Mouse (Mus musculus) stomach, embryonic 14.5 days (tissue): Measurements from ENCODE around the gene Mpp5. TPM values are rescaled to one million over a fixed set of nuclear protein-coding genes. Genes with fewer than 3 reads are reported as not detected.
A peak's percentile ranks its signal among the peaks of the same experiment; 100 is the strongest.

Experiments used
- ATAC-seq: fragments of 200-750 bp; cut with Nextera tagmentation; 2 replicates; pipeline ENCODE4 v1.8.0; 2017; ENCODE audit warnings: low read depth, moderate TSS enrichment; ENCODE audit not compliant: insufficient number of reproducible peaks, insufficient read depth, low FRiP score
- H3K27ac ChIP-seq: fragments of 300-500 bp; sonication (generic); 2 replicates; pipeline ENCODE4 v1.5.1; 2014; ENCODE audit warnings: mild to moderate bottlenecking, low read length, moderate library complexity, mixed read lengths
- H3K27me3 ChIP-seq: fragments of 300-500 bp; sonication (generic); 2 replicates; pipeline ENCODE4 v1.6.1; 2014; ENCODE audit warnings: low read length, control low read depth, mixed read lengths; ENCODE audit not compliant: control insufficient read depth, insufficient read depth
- H3K36me3 ChIP-seq: fragments of 300-500 bp; sonication (generic); 2 replicates; pipeline ENCODE4 v1.6.1; 2014; ENCODE audit warnings: mild to moderate bottlenecking, control low read depth, low read length, moderate library complexity, mixed read lengths; ENCODE audit not compliant: control insufficient read depth, insufficient read depth
- H3K4me1 ChIP-seq: fragments of 300-500 bp; sonication (generic); 2 replicates; pipeline ENCODE4 v1.6.1; 2014; ENCODE audit warnings: low read length, control low read depth, mixed read lengths; ENCODE audit not compliant: control insufficient read depth, insufficient read depth
- H3K4me2 ChIP-seq: fragments of 300-500 bp; sonication (generic); replicated peaks from 2 replicates; pipeline ENCODE4 v1.6.1; 2014; ENCODE audit warnings: low read depth, low read length, control low read depth
- H3K4me3 ChIP-seq: fragments of 300-500 bp; sonication (generic); 2 replicates; pipeline ENCODE4 v1.5.1; 2014; ENCODE audit warnings: low read depth, low read length, control low read depth
- H3K9ac ChIP-seq: fragments of 300-500 bp; sonication (generic); replicated peaks from 2 replicates; pipeline ENCODE4 v1.6.1; 2014; ENCODE audit warnings: low read depth, mild to moderate bottlenecking, control low read depth, low read length, moderate library complexity, mixed read lengths
- H3K9me3 ChIP-seq: fragments of 300-500 bp; sonication (generic); 2 replicates; pipeline ENCODE4 v1.6.1; 2016; ENCODE audit warnings: low read depth, low read length, control low read depth; ENCODE audit not compliant: control insufficient read depth
- WGBS: fragments of 180-500 bp; shearing (Covaris S2); extraction: QIAGEN DNeasy Blood & Tissue Kit; methylation state at CpG from one replicate; pipeline ENCODE4 v1.1.7; 2014; 5-methylcytosine and 5-hydroxymethylcytosine counted together
- polyA plus RNA-seq: library from polyadenylated mRNA; unstranded; fragments of >200 nt; fragmentation: Nextera tagmentation; extraction: Ambion mirVana; gene quantifications from 2 replicates; pipeline ENCODE4 v1.2.1, GENCODE M21; 2014

Mpp5 gene
- polyA plus RNA-seq, 1 experiment from 2014 or later, result 21.1 TPM

DNA sequence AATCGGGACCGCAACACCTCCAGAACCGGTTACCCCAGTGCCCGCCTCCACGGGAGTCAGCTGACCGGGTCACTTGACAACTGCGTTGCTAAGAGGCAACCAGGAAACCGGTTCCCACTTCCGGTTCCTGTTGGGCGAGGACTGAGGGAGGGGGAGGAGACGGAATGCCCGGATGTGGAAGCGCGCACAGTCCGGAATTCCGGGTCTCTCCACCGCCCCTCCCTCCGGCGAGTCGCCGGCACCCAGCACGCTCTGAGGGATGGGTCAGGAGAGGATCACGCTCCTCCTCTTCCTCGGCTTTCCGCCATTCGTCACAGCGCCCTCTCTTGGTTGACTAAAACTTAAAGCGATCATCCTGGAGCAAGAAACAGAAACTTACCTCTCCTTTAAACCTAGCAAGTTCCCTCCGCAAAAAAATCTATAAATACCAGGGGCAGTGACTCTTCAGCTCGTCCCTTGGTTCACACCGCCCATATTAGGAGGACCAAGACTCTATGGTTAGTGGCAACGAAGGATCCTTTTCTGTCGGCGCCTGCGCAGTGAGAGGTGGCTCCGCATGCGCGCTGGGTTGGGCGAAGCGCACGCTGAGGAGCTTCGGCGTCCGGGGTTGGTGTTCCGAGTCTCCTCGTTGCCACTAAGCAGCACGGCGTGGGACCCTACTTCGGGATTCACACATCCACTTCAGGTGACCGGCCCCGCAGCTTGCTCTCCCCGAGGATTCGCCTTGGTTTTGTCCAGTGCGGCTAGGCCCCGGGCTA lies 113.0 kb downstream of the Mpp5 start, which contains the start of the genes Atp6v1d and Eif2s1:
Gene Atp6v1d, minus strand, starts transcription at position 143 of the 758 bp plus-strand sequence.
Gene Eif2s1, plus strand, starts transcription at position 324 of the 758 bp plus-strand sequence.
- WGBS, result under 1% methylated on average over 55 of the region's 55 CpGs
- Histone ChIP-seq H3K36me3 (no peaks in the 10 kb centered on the region), H3K4me2 (peak within 1 kb of the TSS; percentile 83), H3K4me1 (peaks cover 3% of the 10 kb centered on the region; the same call in 1 of the 2 replicates), H3K4me3 (peak within 1 kb of the TSS; percentile 88), H3K27me3 (no peaks in the 10 kb centered on the region), H3K27ac (peak within 1 kb of the TSS; percentile 89), H3K9me3 (no peaks in the 10 kb centered on the region), H3K9ac (peak within 1 kb of the TSS; percentile 95)
- peak; percentile 100 for ATAC-seq

DNA sequence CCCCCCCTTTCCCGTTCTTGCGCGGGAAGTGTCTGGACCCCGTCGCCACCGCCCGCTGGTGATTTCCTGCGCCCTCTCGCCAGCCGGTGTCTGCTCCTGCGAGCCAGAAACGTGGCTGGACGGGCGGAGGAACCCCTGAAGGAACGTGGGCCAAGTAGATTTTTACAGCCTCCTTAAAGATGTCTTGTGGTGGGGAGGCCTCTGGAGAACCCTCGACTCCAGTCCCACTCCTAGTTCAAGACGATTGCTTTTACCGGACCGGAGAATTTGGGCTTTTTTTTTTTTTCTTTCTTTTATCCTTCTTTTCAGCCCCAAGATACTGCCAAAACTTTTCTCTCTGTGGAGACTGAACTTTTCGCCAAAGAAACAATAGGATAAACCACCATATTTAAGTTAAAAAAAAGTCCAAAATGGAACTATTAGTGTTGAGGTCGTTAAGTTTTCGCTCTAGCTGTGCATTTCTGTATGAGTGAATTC lies 113.6 kb downstream of the Mpp5 start:
- Histone ChIP-seq H3K27me3 (no peaks in the 10 kb centered on the region), H3K4me1 (peaks cover 3% of the 10 kb centered on the region; the same call in 1 of the 2 replicates), H3K4me3 (peak overlapping the region; percentile 88), H3K4me2 (peak overlapping the region; percentile 72), H3K9me3 (no peaks in the 10 kb centered on the region), H3K9ac (peak overlapping the region; percentile 95), H3K27ac (peak overlapping the region; percentile 89), H3K36me3 (peaks cover 2% of the 10 kb centered on the region; the same call in 1 of the 2 replicates)
- under 1% methylated on average over 22 of the region's 22 CpGs for WGBS
- no peak for ATAC-seq

DNA sequence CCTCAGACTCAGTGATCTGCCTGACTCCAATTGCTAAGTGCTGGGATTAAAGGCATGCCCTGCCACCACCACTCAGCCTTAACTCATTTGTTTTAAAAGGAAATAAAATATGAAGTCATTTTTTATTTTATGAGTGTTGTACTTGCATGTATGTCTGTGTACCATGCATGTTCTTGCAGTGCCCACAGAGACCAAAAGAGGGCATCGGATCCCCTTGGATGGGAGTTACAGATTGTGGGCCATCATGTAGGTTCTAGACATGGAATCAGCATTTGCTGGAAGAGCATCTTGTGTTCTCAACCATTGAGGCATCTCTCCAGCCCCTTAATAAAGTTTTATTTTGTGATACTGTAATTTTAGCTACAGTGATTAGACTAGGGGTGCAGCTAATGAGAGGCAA lies 116.7 kb downstream of the Mpp5 start:
- WGBS, result 100% methylated on average over 1 of the region's 1 CpGs
- Histone ChIP-seq H3K27ac (no peak overlapping the region), H3K36me3 (peaks cover 14% of the 10 kb centered on the region), H3K9me3 (no peaks in the 10 kb centered on the region), H3K27me3 (no peaks in the 10 kb centered on the region), H3K4me1 (0 out of 2 replicates have a peak, but pooled peaks cover 2% of the 10 kb centered on the region), H3K4me2 (no peak overlapping the region), H3K9ac (no peak overlapping the region), H3K4me3 (no peak overlapping the region)
- no peak for ATAC-seq

DNA sequence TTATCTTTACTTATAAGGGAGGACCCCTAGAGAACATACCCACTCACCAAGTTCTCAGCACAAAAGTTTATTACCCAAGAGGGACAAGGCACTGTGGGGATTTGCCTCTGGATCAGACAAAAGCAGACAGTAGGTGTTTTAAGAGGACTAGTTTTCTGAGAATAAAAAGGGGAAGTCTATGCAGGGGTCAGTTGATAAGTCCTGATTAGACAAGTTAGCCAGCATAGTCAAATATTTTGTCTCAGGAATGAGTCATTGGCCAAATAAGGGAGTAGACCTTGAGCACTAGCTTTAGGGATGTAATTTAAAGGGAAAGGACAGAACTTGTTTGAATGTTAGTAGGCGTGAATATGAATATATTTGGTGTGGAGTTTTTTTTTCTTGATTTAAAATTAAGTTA lies 119.4 kb downstream of the Mpp5 start:
- Histone ChIP-seq H3K9ac (no peak overlapping the region), H3K36me3 (peaks cover 19% of the 10 kb centered on the region), H3K4me3 (no peak overlapping the region), H3K27me3 (no peaks in the 10 kb centered on the region), H3K9me3 (no peaks in the 10 kb centered on the region), H3K4me1 (no peaks in the 10 kb centered on the region), H3K4me2 (no peak overlapping the region), H3K27ac (no peak overlapping the region)
- no peak for ATAC-seq
- WGBS, result 78% methylated on average over 1 of the region's 1 CpGs

DNA sequence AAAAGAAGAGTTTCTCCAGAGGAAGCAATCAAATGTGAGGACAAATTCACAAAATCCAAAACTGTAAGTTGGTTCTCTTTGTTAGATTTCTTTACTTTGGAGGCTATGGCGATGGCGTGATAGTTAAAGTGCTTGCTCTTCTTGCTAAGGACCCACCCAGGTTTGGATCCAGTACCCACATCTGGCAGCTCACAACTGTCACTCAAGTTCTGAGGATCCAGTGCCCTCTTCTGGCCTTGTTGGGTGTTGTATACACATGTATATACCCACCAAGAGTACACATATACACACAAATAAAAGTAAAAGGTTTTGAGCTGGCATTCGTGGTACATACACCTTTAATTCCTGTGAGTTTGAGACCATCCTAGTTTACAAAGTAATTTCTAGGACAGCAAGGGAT lies 125.9 kb downstream of the Mpp5 start:
- WGBS, result 92% methylated on average over 3 of the region's 3 CpGs
- H3K36me3 ChIP-seq, result peaks cover 48% of the 10 kb centered on the region
- no peak for ATAC-seq

DNA sequence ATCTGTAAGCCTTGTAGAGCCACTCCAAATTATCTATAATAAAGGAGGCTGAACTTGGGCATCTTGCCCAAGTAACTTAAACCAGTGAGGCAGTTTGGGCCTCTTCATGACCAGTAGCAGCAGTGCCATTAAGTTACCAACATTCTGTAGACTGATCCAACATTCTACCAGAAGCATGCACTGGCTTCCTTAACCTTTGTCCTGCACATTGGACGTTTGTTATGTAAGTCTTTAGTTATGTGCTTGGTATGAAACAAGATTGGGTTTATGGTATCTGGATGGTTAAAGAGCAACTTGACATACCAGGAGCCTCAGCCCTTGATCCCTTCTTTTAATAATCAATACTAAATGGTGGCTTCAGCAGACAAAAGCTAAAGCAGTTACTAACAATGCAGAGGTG lies 141.4 kb downstream of the Mpp5 start:
- Histone ChIP-seq H3K4me2 (no peak overlapping the region), H3K9ac (no peak overlapping the region), H3K27me3 (no peaks in the 10 kb centered on the region), H3K36me3 (peaks cover 17% of the 10 kb centered on the region), H3K4me3 (no peak overlapping the region), H3K4me1 (no peaks in the 10 kb centered on the region), H3K9me3 (no peaks in the 10 kb centered on the region), H3K27ac (no peak overlapping the region)
- ATAC-seq, result no peak
- WGBS, result 63% methylated on average over 1 of the region's 1 CpGs

More for the DNA sequence above, 125.9 kb downstream of the Mpp5 start:
- no peaks in the 10 kb centered on the region for H3K9me3 ChIP-seq
- H3K27ac ChIP-seq, result no peak overlapping the region
- no peak overlapping the region for H3K9ac ChIP-seq
- no peaks in the 10 kb centered on the region for H3K4me1 ChIP-seq
- H3K4me3 ChIP-seq, result no peak overlapping the region
- H3K4me2 ChIP-seq, result no peak overlapping the region
- no peaks in the 10 kb centered on the region for H3K27me3 ChIP-seq

Other genes starting within 250 kb of the Mpp5 start
- 0.69 TPM in 1 of 2 replicates, not detected in the other for gene Fam71d, start 57.4 kb upstream of the Mpp5 start, polyA plus RNA-seq
- gene Atp6v1d, start 112.7 kb downstream of the Mpp5 start, polyA plus RNA-seq, result 68.3 and 72.9 TPM in 2 replicates
- gene Eif2s1, start 112.9 kb downstream of the Mpp5 start, polyA plus RNA-seq, result 190 and 198 TPM in 2 replicates
- 21.0 and 23.7 TPM in 2 replicates for gene Plek2, start 158.1 kb downstream of the Mpp5 start, polyA plus RNA-seq